Mouse (Mus musculus) heart, postnatal 10 days (tissue): ENCODE measurements around the gene Wdr4. TPM values are rescaled to one million over a fixed set of nuclear protein-coding genes. Genes with fewer than 3 reads are reported as not detected.
A peak's percentile ranks its signal among the peaks of the same experiment; 100 is the strongest.
"Not testable (repeated sequence)": the region's sequence is repeated elsewhere in the genome, so short reads cannot be mapped to it uniquely, and the experiment has no call there.

Experiments
- DNase-seq, 2 experiments: peaks; one replicate each; pipeline ENCODE4 v3.0.0; 2021
- intact Hi-C: fragments of 180-260 bp; cut with DNase I; formaldehyde crosslinking; loops from one replicate; pipeline ENCODE4 v1.15.1; 2025
- total RNA-seq, 2 experiments: library from RNA; stranded (reverse); gene quantifications; 2 replicates each; pipeline ENCODE4 v1.2.3; 2021

Wdr4 gene
- total RNA-seq, 2 experiments from 2014 or later, result 11.8 to 11.9 TPM

- no peak for DNase-seq
- intact Hi-C loops, result no loop called here
These were observed 20.3 kb upstream of the Wdr4 start for GRCm38 (mm10) chr17:31540101-31540500.

- DNase-seq, result peak; percentile 82 to 83
- intact Hi-C loops, result no loop called here
These were observed 16.3 kb upstream of the Wdr4 start for GRCm38 (mm10) chr17:31535871-31536629.

- no peak for DNase-seq
- intact Hi-C loops, result no loop called here
These were observed 15.6 kb upstream of the Wdr4 start for GRCm38 (mm10) chr17:31535358-31535757.

- intact Hi-C loops, result loop anchor here (2.0 kb wide), 1 partner anchor 132 kb away; no protein-coding TSS in a partner anchor
These were observed 12.6 kb upstream of the Wdr4 start for GRCm38 (mm10) chr17:31532331-31532730.

GRCm38 (mm10) chr17:31531441-31532158 is 11.8 kb upstream of the Wdr4 start:
- intact Hi-C loops, result loop anchor here (2.0 kb wide), 1 partner anchor 133 kb away; no protein-coding TSS in a partner anchor
- DNase-seq, result no peak

More at GRCm38 (mm10) chr17:31532331-31532730, 12.6 kb upstream of the Wdr4 start:
- not testable (repeated sequence) for DNase-seq

GRCm38 (mm10) chr17:31529314-31529713 is 9.5 kb upstream of the Wdr4 start:
- intact Hi-C loops, result loop anchor here (10.0 kb wide), 1 partner anchor 505 kb away; the partner anchor contains the start of genes Hsf2bp and Rrp1b
- peak in 1 of 2 experiments; percentile 37 for DNase-seq

GRCm38 (mm10) chr17:31525816-31526215 is 6.0 kb upstream of the Wdr4 start:
- no peak for DNase-seq
- intact Hi-C loops, result loop anchor here (10.0 kb wide), 1 partner anchor 509 kb away; the partner anchor contains the start of genes Hsf2bp and Rrp1b

- no peak for DNase-seq
- intact Hi-C loops, result loop anchor here (10.0 kb wide), 1 partner anchor 510 kb away; the partner anchor contains the start of genes Hsf2bp and Rrp1b
These were observed 5.3 kb upstream of the Wdr4 start for GRCm38 (mm10) chr17:31525114-31525513.

GRCm38 (mm10) chr17:31521948-31522347 is 2.2 kb upstream of the Wdr4 start:
- intact Hi-C loops, result loop anchor here (2.0 to 10.0 kb wide), 2 partner anchors 43 to 513 kb away; partner anchors contain the start of genes Hsf2bp, Pknox1 and Rrp1b
- DNase-seq, result no peak

GRCm38 (mm10) chr17:31520895-31521294 is 1.1 kb upstream of the Wdr4 start:
- DNase-seq, result peak; percentile 75 to 78
- intact Hi-C loops, result loop anchor here (2.0 to 10.0 kb wide), 2 partner anchors 44 to 514 kb away; partner anchors contain the start of genes Hsf2bp, Pknox1 and Rrp1b

- intact Hi-C loops, result no loop called here
These were observed 335 bp downstream of the Wdr4 start for GRCm38 (mm10) chr17:31519344-31519945.

GRCm38 (mm10) chr17:31514696-31515095 is 5.1 kb downstream of the Wdr4 start:
- no peak for DNase-seq
- intact Hi-C loops, result loop anchor here (5.0 kb wide), 1 partner anchor 143 kb away; the partner anchor contains the start of gene U2af1

More at GRCm38 (mm10) chr17:31519344-31519945, 335 bp downstream of the Wdr4 start:
- no peak for DNase-seq

- DNase-seq, result no peak
- intact Hi-C loops, result loop anchor here (5.0 kb wide), 1 partner anchor 145 kb away; the partner anchor contains the start of gene U2af1
These were observed 7.2 kb downstream of the Wdr4 start for GRCm38 (mm10) chr17:31512593-31512992.

- peak; percentile 89 to 90 for DNase-seq
- intact Hi-C loops, result loop anchor here (5.0 kb wide), 1 partner anchor 145 kb away; the partner anchor contains the start of gene U2af1
These were observed 7.8 kb downstream of the Wdr4 start for GRCm38 (mm10) chr17:31511792-31512495.

- intact Hi-C loops, result loop anchor here (5.0 kb wide), 1 partner anchor 146 kb away; the partner anchor contains the start of gene U2af1
- no peak for DNase-seq
These were observed 8.8 kb downstream of the Wdr4 start for GRCm38 (mm10) chr17:31510944-31511343.

GRCm38 (mm10) chr17:31506282-31506681 is 13.5 kb downstream of the Wdr4 start:
- DNase-seq, result no peak
- intact Hi-C loops, result no loop called here

GRCm38 (mm10) chr17:31505013-31505412 is 14.8 kb downstream of the Wdr4 start:
- intact Hi-C loops, result no loop called here
- no peak for DNase-seq

GRCm38 (mm10) chr17:31503936-31504335 is 15.8 kb downstream of the Wdr4 start:
- intact Hi-C loops, result no loop called here
- DNase-seq, result no peak

GRCm38 (mm10) chr17:31503337-31503736 is 16.4 kb downstream of the Wdr4 start:
- intact Hi-C loops, result no loop called here
- DNase-seq, result no peak
